11 mouse cellular contexts compared by ENCODE assay signal in genomic region chr14:116783840-116784239, GRCm38 (mm10).
"Had no signal": no experiment of that assay in that cellular context is flagged by ENCODE, and none has a peak within 500 bp of the region (broad histone marks: within the 10 kb centered on the region; RNA-seq: fewer than 3 reads in every experiment).

No protein-coding gene starts in this region.

- H3K4me1 ChIP-seq: limb, embryonic 10.5 days; liver, embryonic 15.5 days; midbrain, embryonic 13.5 days had no signal

- DNase-seq: kidney, postnatal 25 days; lung, adult 2 months; lung, postnatal 36 days; right cerebral cortex, postnatal 25 days; thymus, postnatal 4 days had no signal

- H3K9me3 ChIP-seq: limb, embryonic 10.5 days; liver, embryonic 15.5 days; midbrain, embryonic 13.5 days had no signal

- H3K4me3 ChIP-seq: left cerebral cortex, adult 2 months; limb, embryonic 10.5 days; liver, embryonic 15.5 days; midbrain, embryonic 13.5 days had no signal

- H3K9ac ChIP-seq: liver, embryonic 15.5 days; midbrain, embryonic 13.5 days had no signal

- H3K36me3 ChIP-seq: limb, embryonic 10.5 days; liver, embryonic 15.5 days; midbrain, embryonic 13.5 days had no signal

- H3K27me3 ChIP-seq: liver, embryonic 15.5 days; midbrain, embryonic 13.5 days had no signal

- ATAC-seq: lung, postnatal 0 days; midbrain, embryonic 13.5 days had no signal

- H3K27ac ChIP-seq: left cerebral cortex, adult 2 months; limb, embryonic 10.5 days; liver, embryonic 15.5 days; midbrain, embryonic 13.5 days had no signal

- H3K4me2 ChIP-seq: liver, embryonic 11.5 days; liver, embryonic 15.5 days; midbrain, embryonic 13.5 days had no signal
